Mouse (Mus musculus) midbrain, postnatal 0 days (tissue): Measurements from ENCODE around the gene Laptm4a. TPM values are rescaled to one million over a fixed set of nuclear protein-coding genes. Genes with fewer than 3 reads are reported as not detected.
"Not testable (repeated sequence)": the region's sequence is repeated elsewhere in the genome, so short reads cannot be mapped to it uniquely, and the experiment has no call there.

Experiments
- ATAC-seq: fragments of 200-750 bp; cut with Nextera tagmentation; 2 replicates; pipeline ENCODE4 v1.8.0; 2017; ENCODE audit warnings: moderate number of reproducible peaks, mild to moderate bottlenecking, moderate TSS enrichment, moderate library complexity; ENCODE audit not compliant: low FRiP score
- DNase-seq: peaks from one replicate; pipeline ENCODE4 v3.0.0-alpha.2; 2015; ENCODE audit warnings: low spot score
- H3K27ac ChIP-seq: fragments of 300-500 bp; sonication (generic); 2 replicates; pipeline ENCODE4 v1.5.1; 2014; ENCODE audit warnings: low read depth, mild to moderate bottlenecking, low read length, mixed read lengths
- H3K27me3 ChIP-seq: fragments of 300-500 bp; sonication (generic); 2 replicates; pipeline ENCODE4 v1.6.1; 2014; ENCODE audit warnings: low read length, control low read depth, mixed read lengths; ENCODE audit not compliant: insufficient read depth
- H3K36me3 ChIP-seq: fragments of 300-500 bp; sonication (generic); 2 replicates; pipeline ENCODE4 v1.6.1; 2014; ENCODE audit warnings: low read length, control low read depth, mixed read lengths; ENCODE audit not compliant: insufficient read depth
- H3K4me1 ChIP-seq: fragments of 300-500 bp; sonication (generic); 2 replicates; pipeline ENCODE4 v1.6.1; 2014; ENCODE audit warnings: mild to moderate bottlenecking, control low read depth, antibody characterized with exemption, low read length, mixed read lengths; ENCODE audit not compliant: insufficient read depth
- H3K4me2 ChIP-seq: fragments of 300-500 bp; sonication (generic); 2 replicates; pipeline ENCODE4 v1.6.1; 2014; ENCODE audit warnings: low read depth, mild to moderate bottlenecking, low read length, mixed read lengths; ENCODE audit not compliant: poor library complexity, severe bottlenecking
- H3K4me3 ChIP-seq: fragments of 300-500 bp; sonication (generic); 2 replicates; pipeline ENCODE4 v1.5.1; 2014; ENCODE audit warnings: low read depth, mild to moderate bottlenecking, low read length, moderate library complexity
- H3K9ac ChIP-seq: fragments of 300-500 bp; sonication (generic); replicated peaks from 2 replicates; pipeline ENCODE4 v1.6.1; 2014; ENCODE audit warnings: mild to moderate bottlenecking, low read length, moderate library complexity, mixed read lengths; ENCODE audit not compliant: poor library complexity, severe bottlenecking
- H3K9me3 ChIP-seq: fragments of 300-500 bp; sonication (generic); 2 replicates; pipeline ENCODE4 v1.6.1; 2016; ENCODE audit warnings: low read length, control low read depth
- CTCF ChIP-seq: IDR thresholded peaks from 2 replicates; pipeline ENCODE4 v1.5.1; 2016; ENCODE audit warnings: antibody characterized with exemption, mild to moderate bottlenecking
- WGBS: fragments of 180-500 bp; shearing (Covaris S2); extraction: QIAGEN DNeasy Blood & Tissue Kit; methylation state at CpG from one replicate; pipeline ENCODE4 v1.1.7; 2014; 5-methylcytosine and 5-hydroxymethylcytosine counted together
- polyA plus RNA-seq: library from polyadenylated mRNA; unstranded; fragments of >200 nt; fragmentation: Nextera tagmentation; extraction: Ambion mirVana; gene quantifications from 2 replicates; pipeline ENCODE4 v1.2.1, GENCODE M21; 2015
- total RNA-seq: library from RNA; depleted of rRNA; stranded (reverse); fragments of >200 nt; gene quantifications from 2 replicates; pipeline ENCODE4 v1.2.3, GENCODE M21; 2014

Gene Laptm4a
- total and polyA plus RNA-seq, 2 experiments from 2014 or later: 177 to 225 TPM

DNA sequence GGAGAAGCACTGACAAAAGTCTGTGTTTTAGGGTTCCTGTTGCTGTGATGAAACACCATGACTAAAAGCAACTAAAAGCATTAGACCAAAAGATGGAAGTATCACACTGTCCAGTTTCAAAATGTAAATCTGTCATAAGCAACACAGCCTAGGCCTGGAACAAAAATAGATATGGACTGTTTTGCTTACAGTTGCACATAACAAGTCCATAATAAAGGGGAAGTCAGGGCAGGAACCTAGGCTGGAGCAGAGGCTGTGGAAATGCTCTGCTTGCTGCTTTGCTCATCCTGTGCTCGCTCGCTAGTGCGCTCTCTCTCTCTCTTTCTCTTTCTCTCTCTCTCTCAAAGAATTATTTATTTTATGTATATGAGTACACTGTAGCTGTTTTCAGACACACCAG is 6.2 kb downstream of the Laptm4a start:
- no peak overlapping the region for H3K4me2 ChIP-seq
- H3K4me3 ChIP-seq: no peak overlapping the region
- H3K27ac ChIP-seq: no peak overlapping the region
- no peak for ATAC-seq
- no peaks in the 10 kb centered on the region for H3K9me3 ChIP-seq
- no peak for DNase-seq
- 92% methylated on average over 3 of the region's 3 CpGs for WGBS
- peaks cover 8% of the 10 kb centered on the region for H3K4me1 ChIP-seq
- no peak overlapping the region for H3K9ac ChIP-seq
- H3K36me3 ChIP-seq: no peaks in the 10 kb centered on the region
- no peak for TF ChIP-seq CTCF
- no peaks in the 10 kb centered on the region for H3K27me3 ChIP-seq

GRCm38 (mm10) chr12:8928766-8929165 is 7.3 kb downstream of the Laptm4a start:
- ATAC-seq (no peak), DNase-seq (no peak)
- Histone ChIP-seq H3K27me3 (no peaks in the 10 kb centered on the region), H3K4me3 (no peak overlapping the region), H3K27ac (no peak overlapping the region), H3K4me1 (0 out of 2 replicates have a peak, but pooled peaks cover under 1% of the 10 kb centered on the region), H3K9ac (no peak overlapping the region), H3K4me2 (no peak overlapping the region), H3K36me3 (peaks cover 5% of the 10 kb centered on the region; the same call in 1 of the 2 replicates), H3K9me3 (no peaks in the 10 kb centered on the region)
- WGBS: 79% methylated on average over 4 of the region's 4 CpGs
- no peak for TF ChIP-seq CTCF

GRCm38 (mm10) chr12:8931083-8931482 is 9.6 kb downstream of the Laptm4a start:
- no peak overlapping the region for H3K27ac ChIP-seq
- TF ChIP-seq CTCF: no peak
- 86% methylated on average over 4 of the region's 4 CpGs for WGBS
- H3K9me3 ChIP-seq: no peaks in the 10 kb centered on the region
- no peaks in the 10 kb centered on the region for H3K4me1 ChIP-seq
- no peak overlapping the region for H3K9ac ChIP-seq
- ATAC-seq (no peak), DNase-seq (no peak)
- no peak overlapping the region for H3K4me2 ChIP-seq
- H3K4me3 ChIP-seq: no peak overlapping the region
- H3K27me3 ChIP-seq: no peaks in the 10 kb centered on the region
- peaks cover 16% of the 10 kb centered on the region for H3K36me3 ChIP-seq

DNA sequence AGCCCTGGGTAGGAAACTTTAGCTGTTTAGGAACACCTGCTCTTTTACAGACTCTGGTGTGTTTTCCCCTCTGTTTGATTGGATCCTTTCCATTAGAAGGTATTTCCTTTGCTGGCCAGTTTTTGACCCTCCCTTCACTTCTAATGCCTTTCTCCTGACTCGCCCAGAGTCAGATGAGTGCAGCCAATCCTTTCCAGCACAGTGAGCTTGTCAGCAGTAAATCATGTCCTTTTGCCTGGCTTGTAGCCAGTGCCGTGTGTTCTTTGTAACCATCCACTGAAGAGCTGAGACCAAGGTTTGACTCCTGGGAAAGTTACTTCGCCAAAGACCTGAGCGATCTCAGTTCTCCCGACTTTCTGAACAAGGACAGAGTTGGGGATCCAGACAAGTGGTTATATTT is 13.9 kb downstream of the Laptm4a start:
- no peak overlapping the region for H3K4me3 ChIP-seq
- H3K4me1 ChIP-seq: no peaks in the 10 kb centered on the region
- ATAC-seq (no peak), DNase-seq (no peak)
- H3K4me2 ChIP-seq: no peak overlapping the region
- no peaks in the 10 kb centered on the region for H3K27me3 ChIP-seq
- 88% methylated on average over 5 of the region's 5 CpGs for WGBS
- no peak for TF ChIP-seq CTCF
- no peaks in the 10 kb centered on the region for H3K9me3 ChIP-seq
- H3K27ac ChIP-seq: no peak overlapping the region
- no peak overlapping the region for H3K9ac ChIP-seq
- H3K36me3 ChIP-seq: peaks cover 39% of the 10 kb centered on the region

DNA sequence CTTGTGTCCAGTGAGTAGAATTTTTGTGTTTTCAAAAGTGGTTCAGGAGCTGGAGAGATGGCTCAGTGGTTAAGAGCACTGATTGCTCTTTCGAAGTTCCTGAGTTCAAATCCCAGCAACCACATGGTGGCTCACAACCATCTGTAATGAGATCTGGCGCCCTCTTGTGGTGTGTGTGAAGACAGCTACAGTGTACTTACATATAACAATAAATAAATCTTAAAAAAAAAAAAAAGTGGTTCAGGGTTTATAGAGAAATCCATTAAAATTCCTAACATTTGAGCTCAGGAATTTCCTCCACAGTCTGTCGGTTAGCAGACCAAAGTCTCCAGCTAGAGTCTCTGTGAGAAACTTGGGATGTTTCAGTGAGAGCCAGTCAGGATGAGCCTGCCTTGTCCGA is 14.7 kb downstream of the Laptm4a start:
- H3K36me3 ChIP-seq: peaks cover 39% of the 10 kb centered on the region
- not testable (repeated sequence) for H3K4me2 ChIP-seq, H3K9me3 ChIP-seq, ATAC-seq, DNase-seq, H3K4me3 ChIP-seq, H3K4me1 ChIP-seq, H3K27me3 ChIP-seq, H3K27ac ChIP-seq, H3K9ac ChIP-seq
- TF ChIP-seq CTCF: peak; percentile 52
- WGBS: 75% methylated on average over 4 of the region's 4 CpGs

- no peaks in the 10 kb centered on the region for H3K27me3 ChIP-seq
- no peak overlapping the region for H3K27ac ChIP-seq
- H3K4me3 ChIP-seq: no peak overlapping the region
- no peaks in the 10 kb centered on the region for H3K4me1 ChIP-seq
- ATAC-seq (no peak), DNase-seq (no peak)
- no peak for TF ChIP-seq CTCF
- no peak overlapping the region for H3K4me2 ChIP-seq
- no peak overlapping the region for H3K9ac ChIP-seq
- peaks cover 32% of the 10 kb centered on the region for H3K36me3 ChIP-seq
- no peaks in the 10 kb centered on the region for H3K9me3 ChIP-seq
- 91% methylated on average over 4 of the region's 4 CpGs for WGBS
Measured at GRCm38 (mm10) chr12:8939490-8939889, 18.0 kb downstream of the Laptm4a start.
